Mouse (Mus musculus) heart, embryonic 15.5 days (tissue): Measurements from ENCODE around the gene Klk12. TPM values are rescaled to one million over a fixed set of nuclear protein-coding genes. Genes with fewer than 3 reads are reported as not detected.

Experiments
- ATAC-seq: fragments of 200-750 bp; cut with Nextera tagmentation; replicated peaks from 2 replicates; pipeline ENCODE4 v1.8.0; 2017; ENCODE audit warnings: low read depth, moderate TSS enrichment; ENCODE audit not compliant: insufficient number of reproducible peaks, insufficient read depth, low FRiP score
- H3K27ac ChIP-seq: fragments of 300-500 bp; sonication (generic); 2 replicates; pipeline ENCODE4 v1.5.1; 2015; ENCODE audit warnings: mild to moderate bottlenecking, inconsistent platforms
- H3K27me3 ChIP-seq: fragments of 300-500 bp; sonication (generic); 2 replicates; pipeline ENCODE4 v1.6.1; 2015; ENCODE audit warnings: inconsistent platforms
- H3K36me3 ChIP-seq: fragments of 300-500 bp; sonication (generic); 2 replicates; pipeline ENCODE4 v1.6.1; 2015; ENCODE audit warnings: mild to moderate bottlenecking, inconsistent platforms
- H3K4me1 ChIP-seq: fragments of 300-500 bp; sonication (generic); replicated peaks from 2 replicates; pipeline ENCODE4 v1.6.1; 2015; ENCODE audit warnings: inconsistent platforms
- H3K4me2 ChIP-seq: fragments of 300-500 bp; sonication (generic); 2 replicates; pipeline ENCODE4 v1.6.1; 2015; ENCODE audit warnings: inconsistent platforms, mild to moderate bottlenecking, moderate library complexity
- H3K4me3 ChIP-seq: fragments of 300-500 bp; sonication (generic); 2 replicates; pipeline ENCODE4 v1.5.1; 2015; ENCODE audit warnings: mild to moderate bottlenecking, inconsistent platforms
- H3K9ac ChIP-seq: fragments of 300-500 bp; sonication (generic); 2 replicates; pipeline ENCODE4 v1.6.1; 2015; ENCODE audit warnings: mild to moderate bottlenecking, inconsistent platforms
- H3K9me3 ChIP-seq: fragments of 300-500 bp; sonication (generic); replicated peaks from 2 replicates; pipeline ENCODE4 v1.6.1; 2016; ENCODE audit warnings: inconsistent platforms
- WGBS: fragments of 180-500 bp; shearing (Covaris S2); methylation state at CpG from one replicate; pipeline ENCODE4 v1.1.7; 2015; ENCODE audit warnings: mixed read lengths; 5-methylcytosine and 5-hydroxymethylcytosine counted together
- polyA plus RNA-seq: library from polyadenylated mRNA; unstranded; fragments of >200 nt; fragmentation: Nextera tagmentation; extraction: Ambion mirVana; gene quantifications from 2 replicates; pipeline ENCODE4 v1.2.1, GENCODE M21; 2015

Klk12 gene
- polyA plus RNA-seq, 1 experiment from 2014 or later: not detected

DNA sequence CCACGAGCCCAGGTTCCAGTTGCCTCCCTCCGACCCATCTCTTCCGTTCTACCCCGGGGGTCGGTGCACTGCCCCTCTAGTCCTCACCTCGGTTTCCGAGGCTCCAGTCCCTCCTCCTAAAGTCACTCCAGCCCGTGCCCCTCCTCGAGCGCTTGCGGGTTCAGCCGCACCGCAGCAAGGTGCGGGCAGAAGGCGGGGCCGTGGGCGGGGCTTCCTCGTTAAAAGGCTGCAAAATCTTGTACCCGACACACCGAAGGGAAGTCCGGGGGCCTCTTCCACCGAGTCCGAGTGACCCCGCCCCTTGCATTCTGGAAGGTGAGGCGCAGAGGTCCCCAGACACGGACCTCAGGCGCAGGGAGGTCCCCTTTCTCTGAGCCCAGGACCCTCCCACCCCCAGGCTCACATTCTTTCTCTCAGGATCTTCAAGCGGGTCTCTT lies 28.7 kb downstream of the Klk12 start, which contains the start of gene Klk8:
Gene Klk8, plus strand, starts transcription at position 245 of the 437 bp plus-strand sequence.
- Histone ChIP-seq H3K27ac (no peak within 1 kb of the TSS), H3K9me3 (no peaks in the 10 kb centered on the region), H3K4me1 (peaks cover 19% of the 10 kb centered on the region), H3K9ac (no peak within 1 kb of the TSS), H3K36me3 (no peaks in the 10 kb centered on the region), H3K4me3 (peak within 1 kb of the TSS; percentile 58), H3K4me2 (peak within 1 kb of the TSS; percentile 89), H3K27me3 (peaks cover 33% of the 10 kb centered on the region)
- no peak; the same call in 1 of the 2 replicates for ATAC-seq
- WGBS: under 1% methylated on average over 28 of the region's 28 CpGs

- no peaks in the 10 kb centered on the region for H3K36me3 ChIP-seq
- H3K9ac ChIP-seq: no peak overlapping the region
- no peak overlapping the region for H3K27ac ChIP-seq
- WGBS: 36% methylated on average over 13 of the region's 13 CpGs
- peaks cover 33% of the 10 kb centered on the region for H3K27me3 ChIP-seq
- H3K4me1 ChIP-seq: peaks cover 19% of the 10 kb centered on the region
- peak overlapping the region; percentile 58 for H3K4me3 ChIP-seq
- ATAC-seq: peak; percentile 32; the same call in 1 of the 2 replicates
- H3K4me2 ChIP-seq: peak overlapping the region; percentile 89
- no peaks in the 10 kb centered on the region for H3K9me3 ChIP-seq
These were observed 29.3 kb downstream of the Klk12 start for GRCm38 (mm10) chr7:43797844-43798462.

GRCm38 (mm10) chr7:43799876-43800275 lies 31.2 kb downstream of the Klk12 start:
- no peak for ATAC-seq
- H3K9ac ChIP-seq: no peak overlapping the region
- H3K4me3 ChIP-seq: no peak overlapping the region

GRCm38 (mm10) chr7:43810994-43811393 lies 42.3 kb downstream of the Klk12 start, which contains the start of gene Klk7:
TSS of gene Klk7 (plus strand) at chr7:43811294.
- WGBS: 40% methylated on average over 5 of the region's 5 CpGs
- Histone ChIP-seq H3K27ac (no peak within 1 kb of the TSS), H3K4me1 (no peaks in the 10 kb centered on the region), H3K36me3 (no peaks in the 10 kb centered on the region), H3K9me3 (no peaks in the 10 kb centered on the region), H3K9ac (no peak within 1 kb of the TSS), H3K27me3 (no peaks in the 10 kb centered on the region; the same call in 1 of the 2 replicates), H3K4me3 (no peak within 1 kb of the TSS), H3K4me2 (no peak within 1 kb of the TSS)
- ATAC-seq: no peak

More at GRCm38 (mm10) chr7:43799876-43800275, 31.2 kb downstream of the Klk12 start:
- Histone ChIP-seq H3K4me1 (peaks cover 19% of the 10 kb centered on the region), H3K27ac (no peak overlapping the region), H3K4me2 (no peak overlapping the region), H3K9me3 (no peaks in the 10 kb centered on the region), H3K36me3 (no peaks in the 10 kb centered on the region), H3K27me3 (peaks cover 27% of the 10 kb centered on the region)
- WGBS: 67% methylated on average over 7 of the region's 7 CpGs

DNA sequence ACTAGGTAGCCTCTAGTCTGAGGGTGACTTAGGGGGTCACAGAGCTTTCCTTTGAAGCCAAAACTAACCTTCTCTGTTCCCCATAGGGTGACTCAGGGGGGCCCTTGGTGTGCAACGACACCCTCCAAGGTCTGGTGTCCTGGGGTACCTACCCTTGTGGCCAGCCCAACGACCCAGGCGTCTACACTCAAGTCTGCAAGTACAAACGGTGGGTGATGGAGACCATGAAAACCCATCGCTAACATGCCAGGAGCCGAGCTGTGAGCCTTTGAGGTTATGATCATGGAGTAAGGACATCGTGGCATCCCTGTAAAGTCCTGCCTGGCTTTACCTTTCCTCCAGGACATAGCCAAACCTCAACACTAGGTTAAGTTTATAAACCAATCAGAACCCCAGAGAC lies 46.5 kb downstream of the Klk12 start:
- no peak overlapping the region for H3K4me3 ChIP-seq
- no peaks in the 10 kb centered on the region for H3K4me1 ChIP-seq
- ATAC-seq: no peak
- no peaks in the 10 kb centered on the region for H3K36me3 ChIP-seq
- H3K9me3 ChIP-seq: no peaks in the 10 kb centered on the region
- H3K4me2 ChIP-seq: no peak overlapping the region
- H3K27ac ChIP-seq: no peak overlapping the region
- H3K9ac ChIP-seq: no peak overlapping the region
- no peaks in the 10 kb centered on the region; the same call in 1 of the 2 replicates for H3K27me3 ChIP-seq
- WGBS: 76% methylated on average over 7 of the region's 7 CpGs

DNA sequence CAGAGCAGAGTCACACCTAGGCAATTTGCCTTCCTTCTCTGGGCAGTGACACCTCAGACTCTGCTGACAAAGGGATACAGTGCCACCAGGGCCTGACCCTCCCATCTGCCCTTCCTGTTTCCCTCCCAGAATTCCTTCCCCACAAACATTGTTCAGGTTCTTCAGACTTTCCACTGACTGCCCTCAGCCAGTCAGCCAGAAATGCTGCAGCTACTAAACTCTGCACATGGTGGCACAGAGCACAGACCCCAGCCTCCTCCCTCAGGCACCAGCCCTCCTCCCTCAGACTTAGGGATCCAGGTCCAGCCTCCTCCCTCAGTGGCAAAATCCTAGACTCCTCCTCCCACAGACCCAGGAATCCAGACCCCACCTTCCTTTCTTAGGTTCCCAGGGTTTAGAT lies 48.0 kb downstream of the Klk12 start:
- no peaks in the 10 kb centered on the region for H3K4me1 ChIP-seq
- H3K36me3 ChIP-seq: no peaks in the 10 kb centered on the region
- no peaks in the 10 kb centered on the region for H3K9me3 ChIP-seq
- H3K4me3 ChIP-seq: no peak overlapping the region
- H3K9ac ChIP-seq: no peak overlapping the region
- H3K4me2 ChIP-seq: no peak overlapping the region
- no peak overlapping the region for H3K27ac ChIP-seq
- no peaks in the 10 kb centered on the region; the same call in 1 of the 2 replicates for H3K27me3 ChIP-seq
- ATAC-seq: no peak

- Histone ChIP-seq H3K4me1 (no peaks in the 10 kb centered on the region), H3K4me3 (no peak overlapping the region), H3K9ac (no peak overlapping the region), H3K9me3 (no peaks in the 10 kb centered on the region), H3K36me3 (no peaks in the 10 kb centered on the region), H3K4me2 (no peak overlapping the region), H3K27ac (no peak overlapping the region), H3K27me3 (no peaks in the 10 kb centered on the region)
- 79% methylated on average over 7 of the region's 7 CpGs for WGBS
- no peak for ATAC-seq
These were observed 52.9 kb downstream of the Klk12 start for GRCm38 (mm10) chr7:43821581-43821980.

Other genes with a start within 250 kb of the Klk12 start
- 0.49 and 1.1 TPM in 2 replicates for gene Cd33, start 224.5 kb upstream of the Klk12 start, polyA plus RNA-seq
- gene Zfp658, start 206.6 kb upstream of the Klk12 start, polyA plus RNA-seq: 1.3 and 1.5 TPM in 2 replicates
- gene Zfp719, start 189.3 kb upstream of the Klk12 start, polyA plus RNA-seq: 6.0 and 7.9 TPM in 2 replicates
- gene Zfp819, start 161.7 kb upstream of the Klk12 start, polyA plus RNA-seq: not detected in 2 replicates
- not detected in 2 replicates for gene Ceacam18, start 134.2 kb upstream of the Klk12 start, polyA plus RNA-seq
- 0.47 and 1.0 TPM in 2 replicates for gene Siglece, start 108.7 kb upstream of the Klk12 start, polyA plus RNA-seq
- gene Ctu1, start 96.9 kb upstream of the Klk12 start, polyA plus RNA-seq: 4.9 and 8.7 TPM in 2 replicates
- gene Klk14, start 78.5 kb upstream of the Klk12 start, polyA plus RNA-seq: not detected in 2 replicates
- 0.19 and 0.34 TPM in 2 replicates for gene Klk13, start 56.3 kb upstream of the Klk12 start, polyA plus RNA-seq
- gene Klk11, start 5.7 kb downstream of the Klk12 start, polyA plus RNA-seq: 0.11 and 0.20 TPM in 2 replicates
- gene Klk10, start 12.1 kb downstream of the Klk12 start, polyA plus RNA-seq: 0.31 and 1.2 TPM in 2 replicates
- gene Klk9, start 23.0 kb downstream of the Klk12 start, polyA plus RNA-seq: not detected in 2 replicates
- 17.0 and 23.9 TPM in 2 replicates for gene Klk8, start 28.7 kb downstream of the Klk12 start, polyA plus RNA-seq
- 0.08 TPM in 1 of 2 replicates, not detected in the other for gene Klk7, start 42.4 kb downstream of the Klk12 start, polyA plus RNA-seq
- not detected in 2 replicates for gene Klk6, start 55.6 kb downstream of the Klk12 start, polyA plus RNA-seq
- not detected in 2 replicates for gene Klk5, start 73.1 kb downstream of the Klk12 start, polyA plus RNA-seq
- 0.18 TPM in 1 of 2 replicates, not detected in the other for gene Klk4, start 112.3 kb downstream of the Klk12 start, polyA plus RNA-seq
- not detected in 2 replicates for gene Klk15, start 164.8 kb downstream of the Klk12 start, polyA plus RNA-seq
- gene Klk1b8, start 181.8 kb downstream of the Klk12 start, polyA plus RNA-seq: not detected in 2 replicates
- gene Klk1b1, start 197.9 kb downstream of the Klk12 start, polyA plus RNA-seq: not detected in 2 replicates
- not detected in 2 replicates for gene Klk1b9, start 207.2 kb downstream of the Klk12 start, polyA plus RNA-seq
- gene Klk1b11, start 227.0 kb downstream of the Klk12 start, polyA plus RNA-seq: not detected in 2 replicates
- gene Klk1b26, start 243.3 kb downstream of the Klk12 start, polyA plus RNA-seq: not detected in 2 replicates